Mouse (Mus musculus) thymus, postnatal 14 days (tissue): ENCODE results near the gene Poldip3.

ENCODE experiments used
- DNase-seq: peaks from one replicate; pipeline ENCODE4 v3.0.0; 2021

Poldip3 gene

GRCm38 (mm10) chr15:83122566-83123145, 26.5 kb downstream of the Poldip3 start, which contains the start of gene Rrp7a:
TSS of gene Rrp7a (minus strand) at chr15:83122801.
- DNase-seq, result peak; percentile 88

GRCm38 (mm10) chr15:83121709-83122565, 27.2 kb downstream of the Poldip3 start:
- peak; percentile 67 for DNase-seq

GRCm38 (mm10) chr15:83118360-83118759, 30.8 kb downstream of the Poldip3 start:
- DNase-seq, result no peak

- no peak for DNase-seq
Measured at GRCm38 (mm10) chr15:83115071-83115470, 34.1 kb downstream of the Poldip3 start.

GRCm38 (mm10) chr15:83114106-83114505, 35.1 kb downstream of the Poldip3 start:
- no peak for DNase-seq

- DNase-seq, result peak; percentile 77
Measured at GRCm38 (mm10) chr15:83112898-83113297, 36.3 kb downstream of the Poldip3 start.

GRCm38 (mm10) chr15:83111874-83112273, 37.3 kb downstream of the Poldip3 start:
- DNase-seq, result no peak

- no peak for DNase-seq
Measured at GRCm38 (mm10) chr15:83111290-83111689, 37.9 kb downstream of the Poldip3 start.

GRCm38 (mm10) chr15:83107814-83108213, 41.4 kb downstream of the Poldip3 start:
- no peak for DNase-seq

- DNase-seq, result no peak
Measured at GRCm38 (mm10) chr15:83106426-83106825, 42.8 kb downstream of the Poldip3 start.

- DNase-seq, result no peak
Measured at GRCm38 (mm10) chr15:83103111-83103510, 46.1 kb downstream of the Poldip3 start.

- no peak for DNase-seq
Measured at GRCm38 (mm10) chr15:83100332-83100662, 48.9 kb downstream of the Poldip3 start.

- DNase-seq, result peak; percentile 95
Measured at GRCm38 (mm10) chr15:83099533-83100331, 49.5 kb downstream of the Poldip3 start.

GRCm38 (mm10) chr15:83095950-83096349, 53.2 kb downstream of the Poldip3 start:
- DNase-seq, result peak; percentile 44

GRCm38 (mm10) chr15:83093687-83094086, 55.5 kb downstream of the Poldip3 start:
- no peak for DNase-seq

- DNase-seq, result no peak
Measured at GRCm38 (mm10) chr15:83090874-83091273, 58.3 kb downstream of the Poldip3 start.

- no peak for DNase-seq
Measured at GRCm38 (mm10) chr15:83089429-83089605, 59.9 kb downstream of the Poldip3 start, which contains the start of gene Serhl. TSS of gene Serhl (plus strand) at chr15:83089506.

- no peak for DNase-seq
Measured at GRCm38 (mm10) chr15:83088495-83089428, 60.4 kb downstream of the Poldip3 start.

- DNase-seq, result no peak
Measured at GRCm38 (mm10) chr15:83086636-83087328, 62.4 kb downstream of the Poldip3 start.

GRCm38 (mm10) chr15:83085901-83086300, 63.3 kb downstream of the Poldip3 start:
- DNase-seq, result peak; percentile 73

GRCm38 (mm10) chr15:83084022-83084640, 65.1 kb downstream of the Poldip3 start:
- DNase-seq, result peak; percentile 41

- no peak for DNase-seq
Measured at GRCm38 (mm10) chr15:83083530-83083929, 65.7 kb downstream of the Poldip3 start.
